Mouse (Mus musculus) liver, embryonic 15.5 days (tissue): ENCODE results near the gene Gria3. TPM values are rescaled to one million over a fixed set of nuclear protein-coding genes. Genes with fewer than 3 reads are reported as not detected.

Experiments used
- ATAC-seq: fragments of 200-750 bp; cut with Nextera tagmentation; 2 replicates; pipeline ENCODE4 v1.8.0; 2017; ENCODE audit warnings: moderate number of reproducible peaks, mild to moderate bottlenecking, moderate library complexity; ENCODE audit not compliant: insufficient read depth
- H3K27ac ChIP-seq: fragments of 300-500 bp; sonication (generic); replicated peaks from 2 replicates; pipeline ENCODE4 v1.5.1; 2015; ENCODE audit warnings: mild to moderate bottlenecking, inconsistent platforms
- H3K27me3 ChIP-seq: fragments of 300-500 bp; sonication (generic); 2 replicates; pipeline ENCODE4 v1.6.1; 2015; ENCODE audit warnings: mild to moderate bottlenecking, inconsistent platforms
- H3K36me3 ChIP-seq: fragments of 300-500 bp; sonication (generic); replicated peaks from 2 replicates; pipeline ENCODE4 v1.6.1; 2015; ENCODE audit warnings: moderate library complexity, mild to moderate bottlenecking, inconsistent platforms
- H3K4me1 ChIP-seq: fragments of 300-500 bp; sonication (generic); replicated peaks from 2 replicates; pipeline ENCODE4 v1.6.1; 2015; ENCODE audit warnings: inconsistent platforms
- H3K4me2 ChIP-seq: fragments of 300-500 bp; sonication (generic); 2 replicates; pipeline ENCODE4 v1.6.1; 2015; ENCODE audit warnings: moderate library complexity, mild to moderate bottlenecking, inconsistent platforms
- H3K4me3 ChIP-seq: fragments of 300-500 bp; sonication (generic); replicated peaks from 2 replicates; pipeline ENCODE4 v1.5.1; 2015; ENCODE audit warnings: mild to moderate bottlenecking, inconsistent platforms
- H3K9ac ChIP-seq: fragments of 300-500 bp; sonication (generic); 2 replicates; pipeline ENCODE4 v1.6.1; 2015; ENCODE audit warnings: moderate library complexity, mild to moderate bottlenecking, inconsistent platforms
- H3K9me3 ChIP-seq: fragments of 300-500 bp; sonication (generic); replicated peaks from 2 replicates; pipeline ENCODE4 v1.6.1; 2016; ENCODE audit warnings: inconsistent platforms
- WGBS: fragments of 180-500 bp; shearing (Covaris S2); methylation state at CpG from one replicate; pipeline ENCODE4 v1.1.7; 2015; ENCODE audit warnings: mixed read lengths; ENCODE audit not compliant: insufficient replicate concordance; 5-methylcytosine and 5-hydroxymethylcytosine counted together
- polyA plus RNA-seq: library from polyadenylated mRNA; unstranded; fragments of >200 nt; fragmentation: Nextera tagmentation; extraction: Ambion mirVana; gene quantifications from 2 replicates; pipeline ENCODE4 v1.2.1, GENCODE M21; 2015

The Gria3 gene
- polyA plus RNA-seq, 1 experiment from 2014 or later = 2.0 TPM

DNA sequence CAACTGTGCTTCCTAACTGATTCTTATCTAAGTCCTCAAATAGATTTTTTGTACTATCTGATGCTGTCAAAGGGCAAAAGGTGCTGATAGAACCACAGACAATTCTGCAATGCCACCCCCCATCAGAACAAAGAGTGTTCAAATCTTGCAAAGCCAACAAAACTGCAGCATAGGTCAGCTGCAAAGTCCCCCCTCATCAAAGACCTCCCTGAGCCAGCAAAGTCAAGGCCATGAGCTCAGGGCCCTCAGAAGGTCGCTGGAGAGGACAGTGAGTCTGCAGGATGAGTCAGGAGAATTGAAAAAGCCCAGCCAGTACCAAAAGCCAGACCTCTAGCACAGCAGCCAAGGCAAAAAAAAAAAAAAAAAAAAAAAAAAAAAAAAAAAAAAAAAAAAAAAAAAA is 34.9 kb downstream of the Gria3 start:
- Histone ChIP-seq H3K27me3 (no peaks in the 10 kb centered on the region), H3K36me3 (no peaks in the 10 kb centered on the region), H3K4me2 (no peak overlapping the region), H3K27ac (no peak overlapping the region), H3K4me1 (no peaks in the 10 kb centered on the region), H3K4me3 (no peak overlapping the region), H3K9ac (no peak overlapping the region), H3K9me3 (no peaks in the 10 kb centered on the region)
- 5% methylated on average over 1 of the region's 1 CpGs for WGBS
- ATAC-seq = no peak

- Histone ChIP-seq H3K27me3 (no peaks in the 10 kb centered on the region), H3K4me1 (no peaks in the 10 kb centered on the region), H3K9me3 (no peaks in the 10 kb centered on the region), H3K27ac (no peak overlapping the region), H3K9ac (no peak overlapping the region), H3K4me2 (no peak overlapping the region), H3K4me3 (no peak overlapping the region), H3K36me3 (no peaks in the 10 kb centered on the region)
- WGBS = 64% methylated on average over 5 of the region's 5 CpGs
- no peak for ATAC-seq
Observed at GRCm38 (mm10) chrX:41438841-41439240, 38.2 kb downstream of the Gria3 start.

DNA sequence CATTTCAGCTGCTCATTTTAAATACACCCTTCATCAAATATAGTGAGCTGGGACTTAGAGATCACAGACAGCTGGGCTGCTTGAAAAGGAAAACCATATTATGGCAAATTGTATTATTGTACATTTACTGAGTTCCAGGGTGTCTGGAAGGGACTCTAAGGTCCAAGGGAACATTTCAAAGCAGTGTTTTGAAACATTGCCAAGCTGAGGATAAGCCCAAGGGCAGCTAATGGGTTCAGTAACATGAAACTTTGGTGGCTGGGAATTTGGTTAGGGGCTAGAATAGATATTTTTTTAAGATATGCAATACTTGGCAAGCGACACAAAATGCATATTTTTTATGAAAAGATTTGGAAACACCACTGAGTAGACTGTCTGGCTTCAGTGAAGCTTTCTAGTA is 48.2 kb downstream of the Gria3 start:
- no peak for ATAC-seq
- H3K27ac ChIP-seq = no peak overlapping the region
- H3K4me2 ChIP-seq = no peak overlapping the region
- H3K4me1 ChIP-seq = no peaks in the 10 kb centered on the region
- H3K36me3 ChIP-seq = no peaks in the 10 kb centered on the region
- H3K4me3 ChIP-seq = no peak overlapping the region
- H3K27me3 ChIP-seq = no peaks in the 10 kb centered on the region
- no peak overlapping the region for H3K9ac ChIP-seq
- H3K9me3 ChIP-seq = no peaks in the 10 kb centered on the region
- WGBS = 42% methylated on average over 1 of the region's 1 CpGs

- no peak overlapping the region for H3K9ac ChIP-seq
- no peaks in the 10 kb centered on the region for H3K27me3 ChIP-seq
- ATAC-seq = no peak
- no peaks in the 10 kb centered on the region for H3K4me1 ChIP-seq
- 59% methylated on average over 2 of the region's 2 CpGs for WGBS
- no peaks in the 10 kb centered on the region for H3K36me3 ChIP-seq
- no peaks in the 10 kb centered on the region for H3K9me3 ChIP-seq
- no peak overlapping the region for H3K4me2 ChIP-seq
- no peak overlapping the region for H3K4me3 ChIP-seq
- no peak overlapping the region for H3K27ac ChIP-seq
Observed at GRCm38 (mm10) chrX:41477486-41477885, 76.8 kb downstream of the Gria3 start.

GRCm38 (mm10) chrX:41496528-41496927 is 95.9 kb downstream of the Gria3 start:
- no peak for ATAC-seq
- no peaks in the 10 kb centered on the region for H3K9me3 ChIP-seq
- H3K36me3 ChIP-seq = no peaks in the 10 kb centered on the region
- H3K4me1 ChIP-seq = no peaks in the 10 kb centered on the region
- H3K9ac ChIP-seq = no peak overlapping the region
- no peaks in the 10 kb centered on the region for H3K27me3 ChIP-seq
- no peak overlapping the region for H3K27ac ChIP-seq
- no peak overlapping the region for H3K4me2 ChIP-seq
- no peak overlapping the region for H3K4me3 ChIP-seq
- WGBS = 54% methylated on average over 4 of the region's 4 CpGs

- H3K9ac ChIP-seq = no peak overlapping the region
- H3K9me3 ChIP-seq = no peaks in the 10 kb centered on the region
- ATAC-seq = no peak
- no peak overlapping the region for H3K27ac ChIP-seq
- H3K4me3 ChIP-seq = no peak overlapping the region
- H3K27me3 ChIP-seq = no peaks in the 10 kb centered on the region
- no peak overlapping the region for H3K4me2 ChIP-seq
- 58% methylated on average over 3 of the region's 3 CpGs for WGBS
- H3K4me1 ChIP-seq = no peaks in the 10 kb centered on the region
- H3K36me3 ChIP-seq = no peaks in the 10 kb centered on the region
Observed at GRCm38 (mm10) chrX:41505371-41505770, 104.7 kb downstream of the Gria3 start.

- no peak overlapping the region for H3K4me3 ChIP-seq
- H3K36me3 ChIP-seq = no peaks in the 10 kb centered on the region
- no peak for ATAC-seq
- H3K4me2 ChIP-seq = no peak overlapping the region
- H3K9me3 ChIP-seq = no peaks in the 10 kb centered on the region
- H3K27ac ChIP-seq = no peak overlapping the region
- H3K27me3 ChIP-seq = no peaks in the 10 kb centered on the region
- no peaks in the 10 kb centered on the region for H3K4me1 ChIP-seq
- WGBS = 41% methylated on average over 1 of the region's 1 CpGs
- H3K9ac ChIP-seq = no peak overlapping the region
Observed at GRCm38 (mm10) chrX:41507959-41508358, 107.3 kb downstream of the Gria3 start.

GRCm38 (mm10) chrX:41514982-41515381 is 114.3 kb downstream of the Gria3 start:
- Histone ChIP-seq H3K4me3 (no peak overlapping the region), H3K36me3 (no peaks in the 10 kb centered on the region), H3K9me3 (no peaks in the 10 kb centered on the region), H3K9ac (no peak overlapping the region), H3K27ac (no peak overlapping the region), H3K4me2 (no peak overlapping the region), H3K27me3 (no peaks in the 10 kb centered on the region), H3K4me1 (no peaks in the 10 kb centered on the region)
- WGBS = 40% methylated on average over 3 of the region's 3 CpGs
- no peak for ATAC-seq

DNA sequence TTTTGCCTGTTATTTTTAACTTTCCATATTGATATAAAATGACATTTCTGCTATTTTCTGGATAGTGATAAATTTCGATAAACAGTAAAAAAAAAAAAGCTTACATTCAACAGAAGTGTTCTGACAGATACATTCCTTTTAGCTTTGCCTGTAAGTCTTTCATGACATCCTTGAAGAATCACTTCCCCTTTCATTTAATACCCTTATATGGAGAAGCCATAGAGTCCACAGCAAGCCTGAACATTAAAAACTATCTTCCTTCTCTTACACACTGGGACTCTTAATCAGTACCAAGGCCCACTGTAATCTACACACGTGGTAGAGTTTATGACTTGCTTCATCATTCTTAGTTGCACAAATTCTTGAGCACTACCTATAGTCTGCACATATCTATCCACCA is 131.9 kb downstream of the Gria3 start:
- H3K27ac ChIP-seq = no peak overlapping the region
- H3K36me3 ChIP-seq = no peaks in the 10 kb centered on the region
- H3K9me3 ChIP-seq = no peaks in the 10 kb centered on the region
- no peak for ATAC-seq
- H3K9ac ChIP-seq = no peak overlapping the region
- no peak overlapping the region for H3K4me2 ChIP-seq
- no peak overlapping the region for H3K4me3 ChIP-seq
- no peaks in the 10 kb centered on the region for H3K4me1 ChIP-seq
- 44% methylated on average over 2 of the region's 2 CpGs for WGBS
- no peaks in the 10 kb centered on the region for H3K27me3 ChIP-seq

GRCm38 (mm10) chrX:41535886-41536285 is 135.2 kb downstream of the Gria3 start:
- H3K4me1 ChIP-seq = no peaks in the 10 kb centered on the region
- H3K9me3 ChIP-seq = no peaks in the 10 kb centered on the region
- whole genome bisulfite sequencing = 38% methylated on average over 2 of the region's 2 CpGs
- no peaks in the 10 kb centered on the region for H3K36me3 ChIP-seq
- ATAC-seq = no peak
- no peak overlapping the region for H3K4me2 ChIP-seq
- no peak overlapping the region for H3K4me3 ChIP-seq
- H3K27ac ChIP-seq = no peak overlapping the region
- no peak overlapping the region for H3K9ac ChIP-seq
- no peaks in the 10 kb centered on the region for H3K27me3 ChIP-seq

DNA sequence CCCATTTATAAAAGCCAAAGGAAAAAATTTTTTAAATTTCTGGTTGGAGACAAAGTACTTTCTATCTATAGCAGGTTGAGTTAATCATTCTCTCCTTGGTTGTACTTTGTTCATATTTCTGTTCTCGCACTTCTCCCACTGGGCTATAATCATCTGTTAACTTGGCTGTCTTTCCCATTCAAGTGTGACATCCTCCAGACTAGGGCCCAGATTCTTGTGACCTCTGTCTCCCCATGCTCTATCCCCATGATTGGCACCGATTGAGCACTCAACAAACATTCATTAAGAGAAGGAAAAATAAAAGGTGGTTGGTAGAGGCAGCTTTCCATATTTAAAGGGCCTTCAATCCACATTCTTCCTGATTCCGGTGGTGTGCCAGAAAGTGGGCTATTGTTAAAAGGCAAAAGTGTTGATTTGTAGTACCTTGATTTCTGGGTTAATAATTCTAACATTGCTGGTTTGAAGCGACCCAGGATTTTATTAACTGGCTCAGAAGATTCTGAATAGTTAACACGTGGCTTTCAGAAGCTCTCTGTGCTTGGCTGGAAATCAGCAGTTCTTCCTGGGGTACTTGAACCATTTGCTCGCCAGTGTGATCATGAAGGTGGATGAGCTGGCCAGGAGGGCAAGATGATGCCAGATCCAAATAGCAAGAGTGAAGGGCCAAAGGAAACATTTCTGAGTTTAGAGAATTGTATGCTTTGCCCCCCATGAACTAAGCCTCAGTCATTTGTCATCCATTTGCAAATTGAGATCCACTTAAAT is 161.8 kb downstream of the Gria3 start:
- Histone ChIP-seq H3K4me2 (no peak overlapping the region), H3K27ac (no peak overlapping the region), H3K27me3 (no peaks in the 10 kb centered on the region), H3K36me3 (no peaks in the 10 kb centered on the region), H3K4me3 (no peak overlapping the region), H3K9ac (no peak overlapping the region), H3K4me1 (no peaks in the 10 kb centered on the region), H3K9me3 (no peaks in the 10 kb centered on the region)
- WGBS = 52% methylated on average over 6 of the region's 6 CpGs
- no peak for ATAC-seq

GRCm38 (mm10) chrX:41564898-41565297 is 164.2 kb downstream of the Gria3 start:
- no peaks in the 10 kb centered on the region for H3K9me3 ChIP-seq
- H3K4me1 ChIP-seq = no peaks in the 10 kb centered on the region
- no peak overlapping the region for H3K27ac ChIP-seq
- no peaks in the 10 kb centered on the region for H3K27me3 ChIP-seq
- no peaks in the 10 kb centered on the region for H3K36me3 ChIP-seq
- WGBS = 57% methylated on average over 2 of the region's 2 CpGs
- no peak overlapping the region for H3K9ac ChIP-seq
- H3K4me3 ChIP-seq = no peak overlapping the region
- no peak for ATAC-seq
- H3K4me2 ChIP-seq = no peak overlapping the region
